Mouse (Mus musculus): ENCODE data around the gene Gdap2. TPM values are rescaled to one million over a fixed set of nuclear protein-coding genes. Genes with fewer than 3 reads are reported as not detected.

Gdap2 gene
- polyA plus RNA-seq, 1 experiment from 2014 or later = 65.6 TPM

DNA sequence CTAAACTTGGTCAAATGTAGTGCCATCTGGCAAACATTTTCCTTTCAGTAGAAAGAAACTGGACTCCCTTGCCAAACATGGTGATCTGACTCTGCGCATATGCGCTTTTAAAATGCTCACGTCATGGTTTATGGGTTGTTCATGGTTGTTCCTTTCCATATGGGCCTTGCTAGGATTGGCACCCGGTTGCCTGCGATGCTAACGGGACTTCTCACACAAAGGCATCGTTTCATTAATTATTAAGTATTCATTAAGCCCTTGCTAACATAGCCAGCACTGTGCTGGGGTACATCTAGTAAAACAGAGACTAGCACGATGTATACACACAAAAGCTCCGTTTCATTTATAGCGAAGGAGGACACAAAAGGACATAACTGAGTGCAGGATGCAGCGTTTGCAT is 27.7 kb downstream of the Gdap2 start:
- Histone ChIP-seq H3K9me3 (ENCODE audit: control insufficient read depth) (no peaks in the 10 kb centered on the region), H3K27ac (ENCODE audit: low read depth, low read length) (no peak overlapping the region), H3K9ac (ENCODE audit: low read depth, low read length) (no peak overlapping the region), H3K4me2 (replicated peaks; ENCODE audit: low read depth) (no peak overlapping the region), H3K36me3 (ENCODE audit: control insufficient read depth, insufficient read depth) (peaks cover 50% of the 10 kb centered on the region), H3K4me1 (replicated peaks; ENCODE audit: control insufficient read depth, insufficient read depth, low read length) (0 out of 2 replicates have a peak, but pooled peaks cover 4% of the 10 kb centered on the region), H3K4me3 (ENCODE audit: low read depth, low read length) (no peak overlapping the region), H3K27me3 (replicated peaks; ENCODE audit: control insufficient read depth, insufficient read depth, low read length) (no peaks in the 10 kb centered on the region)
- ATAC-seq = no peak
- no peak for TF ChIP-seq CTCF (IDR thresholded peaks at IDR 0.05; ENCODE audit: low read depth)
- 90% methylated on average over 11 of the region's 11 CpGs for WGBS

DNA sequence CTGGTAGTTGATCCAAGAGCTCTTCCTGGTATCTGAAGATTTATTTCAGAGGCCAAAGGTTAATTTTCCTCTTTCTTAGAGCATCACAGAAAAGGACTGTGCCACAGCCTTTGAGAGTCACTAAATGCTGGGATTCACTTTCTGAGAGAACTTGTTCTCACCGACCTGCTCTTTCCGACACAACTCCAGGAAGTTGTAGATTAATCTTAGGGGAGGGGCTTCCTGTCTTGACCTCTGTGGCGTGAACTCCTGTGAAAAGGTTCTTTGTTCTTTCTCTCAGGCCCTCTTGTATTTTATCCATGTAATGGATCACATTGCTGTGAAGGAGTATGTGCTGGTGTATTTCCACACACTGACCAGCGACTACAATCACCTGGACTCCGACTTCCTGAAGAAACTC is 32.0 kb downstream of the Gdap2 start:
- H3K4me1 ChIP-seq (replicated peaks; ENCODE audit: control insufficient read depth, insufficient read depth, low read length) = 0 out of 2 replicates have a peak, but pooled peaks cover 4% of the 10 kb centered on the region
- ATAC-seq = peak; percentile 24; the same call in 1 of the 2 replicates

DNA sequence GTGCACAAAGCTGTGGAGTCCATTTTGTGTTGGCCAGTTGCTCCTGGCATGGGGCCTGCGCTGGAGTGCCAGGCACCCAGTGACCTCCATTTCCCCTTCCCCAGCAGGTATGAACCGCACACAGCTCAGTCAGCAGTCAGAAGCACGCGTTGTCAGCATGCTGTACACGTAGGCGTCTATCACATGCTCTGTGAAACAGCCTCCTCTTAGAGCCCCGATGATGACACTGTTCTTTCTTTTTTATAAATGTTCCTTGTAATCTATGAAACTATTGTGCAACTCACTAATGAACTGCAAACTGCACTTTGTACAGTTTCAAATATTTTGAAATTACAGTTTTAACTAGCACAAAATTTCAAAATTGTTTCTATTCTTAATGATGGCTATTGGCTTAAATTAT is 39.4 kb downstream of the Gdap2 start:
- no peaks in the 10 kb centered on the region for H3K27me3 ChIP-seq (replicated peaks; ENCODE audit: control insufficient read depth, insufficient read depth, low read length)
- H3K4me1 ChIP-seq (replicated peaks; ENCODE audit: control insufficient read depth, insufficient read depth, low read length) = no peaks in the 10 kb centered on the region
- 78% methylated on average over 7 of the region's 7 CpGs for WGBS
- no peak overlapping the region for H3K4me2 ChIP-seq (replicated peaks; ENCODE audit: low read depth)
- H3K9ac ChIP-seq (ENCODE audit: low read depth, low read length) = no peak overlapping the region
- peak; percentile 84 for ATAC-seq
- no peak for TF ChIP-seq CTCF (IDR thresholded peaks at IDR 0.05; ENCODE audit: low read depth)
- peak overlapping the region; percentile 70 for H3K27ac ChIP-seq (ENCODE audit: low read depth, low read length)
- H3K36me3 ChIP-seq (ENCODE audit: control insufficient read depth, insufficient read depth) = peaks cover 55% of the 10 kb centered on the region
- H3K9me3 ChIP-seq (ENCODE audit: control insufficient read depth) = no peaks in the 10 kb centered on the region
- no peak overlapping the region for H3K4me3 ChIP-seq (ENCODE audit: low read depth, low read length)

More for the DNA sequence above, 32.0 kb downstream of the Gdap2 start:
- WGBS = 42% methylated on average over 5 of the region's 5 CpGs
- peaks cover 43% of the 10 kb centered on the region for H3K36me3 ChIP-seq (ENCODE audit: control insufficient read depth, insufficient read depth)
- no peak overlapping the region for H3K4me2 ChIP-seq (replicated peaks; ENCODE audit: low read depth)
- no peak overlapping the region for H3K27ac ChIP-seq (ENCODE audit: low read depth, low read length)
- H3K27me3 ChIP-seq (replicated peaks; ENCODE audit: control insufficient read depth, insufficient read depth, low read length) = no peaks in the 10 kb centered on the region
- no peaks in the 10 kb centered on the region for H3K9me3 ChIP-seq (ENCODE audit: control insufficient read depth)
- TF ChIP-seq CTCF (IDR thresholded peaks at IDR 0.05; ENCODE audit: low read depth) = no peak
- no peak overlapping the region for H3K4me3 ChIP-seq (ENCODE audit: low read depth, low read length)
- H3K9ac ChIP-seq (ENCODE audit: low read depth, low read length) = no peak overlapping the region

DNA sequence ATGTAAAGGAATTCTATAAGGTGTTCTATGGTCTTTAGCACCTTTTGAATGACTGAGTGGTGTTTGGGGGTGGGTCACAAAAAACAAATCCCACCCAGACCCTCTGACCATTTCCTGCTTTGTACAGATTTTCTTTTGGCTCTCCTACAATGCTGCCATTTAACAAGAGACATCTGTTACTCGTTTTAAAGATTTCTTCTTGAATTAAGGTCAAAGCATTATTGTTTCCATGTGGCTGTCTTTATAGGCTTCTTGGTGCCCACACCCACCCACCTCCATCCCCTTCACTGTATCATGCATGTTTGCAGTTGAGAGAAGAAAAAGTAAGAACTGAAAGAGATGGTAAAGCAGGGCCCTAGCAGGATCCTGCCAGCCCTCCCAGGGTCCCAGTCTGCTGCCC is 44.8 kb downstream of the Gdap2 start:
- ATAC-seq = no peak
- TF ChIP-seq CTCF (IDR thresholded peaks at IDR 0.05; ENCODE audit: low read depth) = no peak
- 67% methylated on average over 1 of the region's 1 CpGs for WGBS
- Histone ChIP-seq H3K9ac (ENCODE audit: low read depth, low read length) (no peak overlapping the region), H3K4me1 (replicated peaks; ENCODE audit: control insufficient read depth, insufficient read depth, low read length) (no peaks in the 10 kb centered on the region), H3K4me2 (replicated peaks; ENCODE audit: low read depth) (no peak overlapping the region), H3K27ac (ENCODE audit: low read depth, low read length) (no peak overlapping the region), H3K9me3 (ENCODE audit: control insufficient read depth) (no peaks in the 10 kb centered on the region), H3K36me3 (ENCODE audit: control insufficient read depth, insufficient read depth) (peaks cover 33% of the 10 kb centered on the region), H3K4me3 (ENCODE audit: low read depth, low read length) (no peak overlapping the region), H3K27me3 (replicated peaks; ENCODE audit: control insufficient read depth, insufficient read depth, low read length) (no peaks in the 10 kb centered on the region)

DNA sequence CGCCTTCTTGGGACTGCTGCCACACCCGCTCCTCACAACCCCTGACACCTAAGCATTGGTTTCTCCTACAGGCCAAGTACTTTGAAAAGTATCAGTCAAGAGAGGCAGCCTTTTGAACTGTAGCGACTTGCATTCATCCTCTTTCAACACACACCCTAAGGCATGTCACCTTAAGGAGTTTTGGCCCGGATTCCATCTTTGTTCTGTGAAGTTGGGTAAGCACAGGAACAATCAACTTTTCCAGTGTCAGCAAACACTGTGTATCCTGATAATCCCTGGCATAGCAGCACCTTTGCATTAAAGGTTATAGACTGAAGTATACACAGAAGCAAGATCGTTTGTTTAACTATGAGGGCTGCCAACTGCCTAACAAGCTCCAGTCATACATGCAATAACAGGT is 53.3 kb downstream of the Gdap2 start:
- TF ChIP-seq CTCF (IDR thresholded peaks at IDR 0.05; ENCODE audit: low read depth) = no peak
- Histone ChIP-seq H3K9me3 (ENCODE audit: control insufficient read depth) (no peaks in the 10 kb centered on the region), H3K4me3 (ENCODE audit: low read depth, low read length) (no peak overlapping the region), H3K36me3 (ENCODE audit: control insufficient read depth, insufficient read depth) (no peaks in the 10 kb centered on the region), H3K4me1 (replicated peaks; ENCODE audit: control insufficient read depth, insufficient read depth, low read length) (no peaks in the 10 kb centered on the region), H3K27me3 (replicated peaks; ENCODE audit: control insufficient read depth, insufficient read depth, low read length) (no peaks in the 10 kb centered on the region), H3K4me2 (replicated peaks; ENCODE audit: low read depth) (no peak overlapping the region), H3K27ac (ENCODE audit: low read depth, low read length) (no peak overlapping the region), H3K9ac (ENCODE audit: low read depth, low read length) (no peak overlapping the region)
- 73% methylated on average over 5 of the region's 5 CpGs for WGBS
- no peak for ATAC-seq

DNA sequence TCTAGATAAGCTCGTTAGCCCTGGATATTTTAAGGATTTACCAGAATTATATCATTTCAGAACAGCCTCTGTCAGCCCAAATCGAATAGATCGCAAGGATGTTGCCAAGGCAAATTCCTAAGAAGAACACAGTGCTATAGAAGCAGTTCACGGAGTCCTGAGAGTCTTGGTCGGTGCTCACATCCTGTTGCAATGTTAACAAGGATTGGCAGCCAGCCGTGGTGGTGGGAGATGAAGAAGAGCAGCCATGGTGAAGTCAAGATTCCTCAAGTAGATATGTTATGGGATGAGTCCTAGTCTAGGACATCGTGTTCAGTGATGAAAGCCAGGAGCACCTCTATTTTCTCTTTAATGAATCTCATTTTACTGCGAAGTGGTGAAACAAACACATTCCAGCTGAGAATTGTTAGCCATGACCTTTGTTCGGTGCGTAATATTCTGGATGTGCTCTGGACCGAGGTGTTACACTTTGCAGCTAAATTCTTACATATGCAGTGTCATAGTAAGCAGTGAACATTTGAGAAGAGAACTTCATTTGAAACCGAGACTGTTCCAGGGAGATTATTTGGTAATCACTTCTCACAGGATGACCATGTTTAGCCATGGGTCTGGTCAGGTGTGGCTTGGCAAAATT is 63.3 kb downstream of the Gdap2 start:
- H3K9ac ChIP-seq (ENCODE audit: low read depth, low read length) = no peak overlapping the region
- no peaks in the 10 kb centered on the region for H3K9me3 ChIP-seq (ENCODE audit: control insufficient read depth)
- TF ChIP-seq CTCF (IDR thresholded peaks at IDR 0.05; ENCODE audit: low read depth) = no peak
- no peak overlapping the region for H3K27ac ChIP-seq (ENCODE audit: low read depth, low read length)
- WGBS = 65% methylated on average over 12 of the region's 12 CpGs
- no peak overlapping the region for H3K4me2 ChIP-seq (replicated peaks; ENCODE audit: low read depth)
- no peak for ATAC-seq
- H3K4me3 ChIP-seq (ENCODE audit: low read depth, low read length) = no peak overlapping the region
- H3K4me1 ChIP-seq (replicated peaks; ENCODE audit: control insufficient read depth, insufficient read depth, low read length) = no peaks in the 10 kb centered on the region
- H3K27me3 ChIP-seq (replicated peaks; ENCODE audit: control insufficient read depth, insufficient read depth, low read length) = no peaks in the 10 kb centered on the region
- H3K36me3 ChIP-seq (ENCODE audit: control insufficient read depth, insufficient read depth) = no peaks in the 10 kb centered on the region
